Mouse (Mus musculus): Measurements from ENCODE around the gene Prss56. TPM values are rescaled to one million over a fixed set of nuclear protein-coding genes. Genes with fewer than 3 reads are reported as not detected.

The Prss56 gene
- polyA plus RNA-seq, 1 experiment = not detected

DNA sequence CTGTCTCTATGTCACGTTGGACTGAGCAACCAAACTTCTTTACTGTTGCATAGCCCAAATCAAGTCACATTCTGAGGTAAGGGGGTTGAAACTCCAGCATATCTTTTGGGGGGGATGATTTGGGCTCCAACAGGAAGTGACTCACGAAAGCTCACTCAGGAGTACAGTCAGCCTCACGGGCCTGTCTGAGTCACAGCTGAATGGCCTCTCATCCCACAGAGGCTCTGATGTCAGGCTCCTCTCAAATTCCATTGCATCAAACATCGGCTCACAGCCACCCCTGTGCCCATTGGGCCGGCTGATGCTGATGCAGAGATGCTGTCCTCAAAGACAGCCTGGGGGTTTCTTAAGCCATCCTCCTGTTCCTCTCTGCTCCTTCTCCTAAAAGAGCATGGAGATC is 2.2 kb upstream of the Prss56 start:
- no peak for TF ChIP-seq FLI1 (IDR thresholded peaks at IDR 0.05; ENCODE audit: low read length)
- no peak for TF ChIP-seq GATA1 (IDR thresholded peaks at IDR 0.05; ENCODE audit: borderline replicate concordance, low read length)
- Histone ChIP-seq H3K4me1 (peaks cover 28% of the 10 kb centered on the region), H3K9me3 (no peaks in the 10 kb centered on the region), H3K4me3 (replicated peaks) (no peak overlapping the region), H3K27me3 (replicated peaks) (peaks cover 88% of the 10 kb centered on the region), H3K36me3 (replicated peaks; ENCODE audit: low read length) (no peaks in the 10 kb centered on the region)

DNA sequence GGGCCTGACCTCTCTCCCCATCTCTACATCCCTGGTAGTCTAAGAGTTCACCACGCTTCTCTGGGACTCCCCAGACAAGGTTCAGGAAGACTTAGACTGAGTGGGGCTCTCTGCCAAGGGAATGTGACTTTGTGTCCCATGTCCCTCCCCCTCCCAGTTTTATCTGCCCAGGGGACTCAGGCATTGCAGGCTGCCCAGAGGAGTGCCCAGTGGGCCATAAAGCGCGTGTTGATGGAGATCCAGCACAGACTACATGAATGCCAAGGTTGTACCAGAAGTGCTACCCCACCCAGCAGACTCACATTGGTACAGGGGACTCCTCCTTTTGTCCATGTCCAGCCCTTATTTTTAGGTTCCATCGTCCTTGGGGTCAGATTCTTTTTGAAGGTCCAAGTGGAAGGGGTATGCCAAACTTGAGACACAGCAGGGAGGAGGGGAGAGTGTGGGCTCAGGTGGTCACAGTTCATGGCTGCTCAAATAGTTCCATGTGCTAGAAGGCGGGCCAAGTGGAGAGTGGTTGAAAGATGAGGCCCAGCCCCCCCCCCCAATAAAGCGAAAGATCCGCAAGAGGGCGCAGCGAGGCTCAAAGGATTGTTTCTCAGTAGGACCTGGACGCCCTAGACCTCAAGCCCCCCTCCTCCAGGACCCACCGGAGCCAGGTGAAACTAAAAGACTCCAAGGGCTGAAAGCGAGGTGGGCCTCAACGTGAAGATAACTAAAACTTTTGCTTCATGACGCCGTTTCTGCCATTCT is 1.1 kb downstream of the Prss56 start:
- H3K4me3 ChIP-seq (replicated peaks) = peak overlapping the region; percentile 56

DNA sequence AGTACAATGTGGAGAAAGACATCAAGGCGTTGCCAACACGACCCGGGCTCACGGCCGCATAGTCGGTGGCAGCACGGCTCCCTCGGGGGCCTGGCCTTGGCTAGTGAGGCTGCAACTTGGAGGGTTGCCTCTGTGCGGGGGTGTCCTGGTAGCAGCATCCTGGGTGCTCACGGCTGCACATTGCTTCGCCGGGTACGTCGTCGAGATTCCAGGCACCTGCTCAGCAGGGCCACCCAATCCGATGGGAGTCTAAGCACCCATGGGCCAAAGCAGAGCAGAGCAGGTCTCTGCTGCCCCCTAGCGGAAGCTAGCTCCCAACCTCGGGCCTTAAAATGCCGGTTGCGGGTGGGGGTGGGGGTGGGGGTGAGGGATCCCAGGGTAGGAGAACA is 1.6 kb downstream of the Prss56 start:
- no peaks in the 10 kb centered on the region for H3K9me3 ChIP-seq
- TF ChIP-seq FLI1 (IDR thresholded peaks at IDR 0.05; ENCODE audit: low read length) = no peak
- TF ChIP-seq GATA1 (IDR thresholded peaks at IDR 0.05; ENCODE audit: borderline replicate concordance, low read length) = no peak
- peaks cover 95% of the 10 kb centered on the region for H3K27me3 ChIP-seq (replicated peaks)
- H3K4me3 ChIP-seq (replicated peaks) = peak overlapping the region; percentile 56
- H3K4me1 ChIP-seq = peaks cover 40% of the 10 kb centered on the region
- H3K36me3 ChIP-seq (replicated peaks; ENCODE audit: low read length) = no peaks in the 10 kb centered on the region

More for the DNA sequence above, 1.1 kb downstream of the Prss56 start:
- H3K36me3 ChIP-seq (replicated peaks; ENCODE audit: low read length) = no peaks in the 10 kb centered on the region
- peaks cover 40% of the 10 kb centered on the region for H3K4me1 ChIP-seq
- no peak for TF ChIP-seq GATA1 (IDR thresholded peaks at IDR 0.05; ENCODE audit: borderline replicate concordance, low read length)
- no peak for TF ChIP-seq FLI1 (IDR thresholded peaks at IDR 0.05; ENCODE audit: low read length)
- H3K9me3 ChIP-seq = no peaks in the 10 kb centered on the region
- peaks cover 94% of the 10 kb centered on the region for H3K27me3 ChIP-seq (replicated peaks)

DNA sequence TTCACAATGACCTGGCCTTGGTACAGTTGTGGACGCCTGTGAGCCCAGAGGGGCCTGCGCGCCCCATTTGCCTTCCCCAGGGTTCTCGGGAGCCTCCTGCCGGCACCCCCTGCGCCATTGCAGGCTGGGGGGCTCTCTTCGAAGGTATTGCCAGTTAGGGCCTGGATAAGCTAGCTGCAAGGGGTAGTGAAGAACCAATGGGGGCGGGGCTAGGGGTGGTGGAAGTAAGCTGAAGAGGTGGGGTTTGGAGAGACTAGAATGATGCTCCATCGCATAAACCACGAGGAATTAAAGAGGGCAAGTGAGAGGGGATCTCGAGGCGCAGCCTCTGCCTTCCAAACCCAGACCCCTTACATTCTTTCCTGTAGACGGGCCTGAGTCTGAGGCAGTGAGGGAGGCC is 2.4 kb downstream of the Prss56 start:
- peaks cover 95% of the 10 kb centered on the region for H3K27me3 ChIP-seq (replicated peaks)

DNA sequence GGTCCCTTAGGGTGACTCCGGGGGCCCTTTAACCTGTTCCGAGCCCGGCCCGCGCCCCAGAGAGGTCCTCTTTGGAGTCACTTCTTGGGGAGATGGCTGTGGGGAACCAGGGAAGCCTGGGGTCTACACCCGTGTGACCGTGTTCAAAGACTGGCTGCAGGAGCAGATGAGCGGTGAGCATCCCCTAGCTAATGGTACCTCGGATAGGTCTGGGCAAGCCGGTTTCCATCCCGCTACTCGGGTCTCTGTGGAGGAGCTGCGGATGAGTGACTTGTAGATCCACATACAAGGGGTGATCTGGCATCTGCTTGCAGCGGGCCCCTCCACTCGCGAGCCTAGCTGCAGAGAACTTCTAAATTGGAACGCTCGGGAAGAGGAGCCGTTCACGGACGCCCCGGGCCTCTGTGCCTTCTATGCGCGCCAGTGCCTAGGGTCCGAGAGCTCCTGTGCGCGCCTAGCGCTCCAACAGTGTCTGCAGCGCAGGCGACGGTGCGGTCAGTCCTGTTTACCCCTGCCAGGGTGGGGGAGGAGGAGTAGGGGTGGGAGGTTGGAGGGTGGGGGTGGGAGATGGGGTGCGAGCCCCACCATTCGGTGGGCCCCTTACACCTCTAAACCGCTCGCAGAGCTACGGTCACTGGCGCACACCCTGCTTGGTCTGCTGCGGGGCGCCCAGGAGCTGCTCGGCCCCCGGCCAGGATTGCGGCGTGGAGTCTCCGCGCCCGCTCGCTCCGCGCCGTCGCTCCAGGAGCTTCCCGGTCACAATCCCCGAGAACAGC is 3.3 kb downstream of the Prss56 start:
- no peaks in the 10 kb centered on the region for H3K36me3 ChIP-seq (replicated peaks; ENCODE audit: low read length)
- peaks cover 28% of the 10 kb centered on the region for H3K4me1 ChIP-seq
- peaks cover 95% of the 10 kb centered on the region for H3K27me3 ChIP-seq (replicated peaks)
- H3K4me3 ChIP-seq (replicated peaks) = peak overlapping the region; percentile 90
- TF ChIP-seq GATA1 (IDR thresholded peaks at IDR 0.05; ENCODE audit: borderline replicate concordance, low read length) (no peak), FLI1 (IDR thresholded peaks at IDR 0.05; ENCODE audit: low read length) (no peak)
- H3K9me3 ChIP-seq = no peaks in the 10 kb centered on the region

More for the DNA sequence above, 2.4 kb downstream of the Prss56 start:
- no peak overlapping the region for H3K4me3 ChIP-seq (replicated peaks)
- no peaks in the 10 kb centered on the region for H3K36me3 ChIP-seq (replicated peaks; ENCODE audit: low read length)
- no peaks in the 10 kb centered on the region for H3K9me3 ChIP-seq
- TF ChIP-seq FLI1 (IDR thresholded peaks at IDR 0.05; ENCODE audit: low read length) = no peak
- TF ChIP-seq GATA1 (IDR thresholded peaks at IDR 0.05; ENCODE audit: borderline replicate concordance, low read length) = no peak
- H3K4me1 ChIP-seq = peaks cover 36% of the 10 kb centered on the region

DNA sequence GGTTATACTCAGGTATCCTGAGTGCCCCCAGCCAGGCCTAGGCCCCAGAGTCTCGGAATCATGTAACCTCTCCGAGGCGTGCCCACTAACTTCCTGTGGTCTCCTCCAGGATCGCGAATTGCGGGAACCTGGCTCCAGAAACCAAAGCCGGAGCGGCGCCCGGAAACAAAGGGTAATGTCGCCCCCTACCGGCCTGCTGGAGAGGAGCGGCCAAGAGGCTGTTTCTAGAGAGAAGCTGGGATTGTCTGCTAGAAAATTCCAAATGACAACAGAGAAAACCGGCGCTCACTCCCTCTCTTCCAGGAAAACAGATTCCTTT is 3.9 kb downstream of the Prss56 start:
- no peaks in the 10 kb centered on the region for H3K9me3 ChIP-seq
- peaks cover 97% of the 10 kb centered on the region for H3K27me3 ChIP-seq (replicated peaks)
- TF ChIP-seq GATA1 (IDR thresholded peaks at IDR 0.05; ENCODE audit: borderline replicate concordance, low read length) (no peak), FLI1 (IDR thresholded peaks at IDR 0.05; ENCODE audit: low read length) (no peak)
- H3K4me1 ChIP-seq = peaks cover 27% of the 10 kb centered on the region
- peak overlapping the region; percentile 90 for H3K4me3 ChIP-seq (replicated peaks)
- H3K36me3 ChIP-seq (replicated peaks; ENCODE audit: low read length) = no peaks in the 10 kb centered on the region

DNA sequence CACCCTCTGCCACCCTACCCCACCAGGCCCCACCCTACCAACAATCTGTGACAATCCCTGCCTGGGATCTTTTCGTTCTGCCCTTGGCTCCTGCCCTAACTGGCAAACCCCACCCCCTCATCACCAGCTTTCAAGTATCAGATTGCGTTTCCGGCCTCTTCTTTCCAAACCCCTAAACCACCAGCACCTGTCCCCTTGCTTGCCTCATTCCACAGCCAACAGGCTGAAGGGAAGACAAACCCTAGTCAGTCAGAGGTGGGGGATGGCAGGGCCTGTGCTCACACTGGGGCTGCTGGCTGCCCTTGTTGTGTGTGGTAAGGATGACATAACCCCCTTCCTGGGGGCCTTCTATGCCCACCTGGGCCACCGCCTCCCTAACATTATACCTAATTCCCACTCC is 7.3 kb downstream of the Prss56 start, which contains the start of gene Chrnd:
Gene Chrnd (plus strand): TSS at position 179 of the 400 bp plus-strand sequence.
- TF ChIP-seq FLI1 (IDR thresholded peaks at IDR 0.05; ENCODE audit: low read length) (no peak), GATA1 (IDR thresholded peaks at IDR 0.05; ENCODE audit: borderline replicate concordance, low read length) (no peak)
- peaks cover 16% of the 10 kb centered on the region for H3K4me1 ChIP-seq
- H3K27me3 ChIP-seq (replicated peaks) = peaks cover 93% of the 10 kb centered on the region
- H3K9me3 ChIP-seq = no peaks in the 10 kb centered on the region
- no peak within 1 kb of the TSS for H3K4me3 ChIP-seq (replicated peaks)
- H3K36me3 ChIP-seq (replicated peaks; ENCODE audit: low read length) = no peaks in the 10 kb centered on the region

DNA sequence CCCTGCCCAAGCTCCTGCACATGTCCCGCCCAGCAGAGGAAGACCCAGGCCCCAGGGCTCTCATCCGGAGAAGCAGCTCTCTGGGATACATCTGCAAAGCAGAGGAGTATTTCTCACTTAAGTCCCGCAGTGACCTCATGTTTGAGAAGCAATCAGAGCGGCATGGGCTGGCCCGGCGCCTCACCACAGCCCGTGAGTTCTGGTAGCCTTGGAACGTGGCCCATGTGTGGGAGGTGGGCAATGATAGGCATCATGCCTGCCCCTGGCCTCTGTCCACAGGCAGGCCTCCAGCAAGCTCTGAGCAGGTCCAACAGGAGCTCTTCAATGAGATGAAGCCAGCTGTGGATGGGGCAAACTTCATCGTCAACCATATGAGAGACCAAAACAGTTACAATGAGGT is 14.2 kb downstream of the Prss56 start:
- TF ChIP-seq FLI1 (IDR thresholded peaks at IDR 0.05; ENCODE audit: low read length) (no peak), GATA1 (IDR thresholded peaks at IDR 0.05; ENCODE audit: borderline replicate concordance, low read length) (no peak)
- Histone ChIP-seq H3K27me3 (replicated peaks) (peaks cover 78% of the 10 kb centered on the region), H3K36me3 (replicated peaks; ENCODE audit: low read length) (no peaks in the 10 kb centered on the region), H3K9me3 (no peaks in the 10 kb centered on the region), H3K4me1 (no peaks in the 10 kb centered on the region), H3K4me3 (replicated peaks) (no peak overlapping the region)

DNA sequence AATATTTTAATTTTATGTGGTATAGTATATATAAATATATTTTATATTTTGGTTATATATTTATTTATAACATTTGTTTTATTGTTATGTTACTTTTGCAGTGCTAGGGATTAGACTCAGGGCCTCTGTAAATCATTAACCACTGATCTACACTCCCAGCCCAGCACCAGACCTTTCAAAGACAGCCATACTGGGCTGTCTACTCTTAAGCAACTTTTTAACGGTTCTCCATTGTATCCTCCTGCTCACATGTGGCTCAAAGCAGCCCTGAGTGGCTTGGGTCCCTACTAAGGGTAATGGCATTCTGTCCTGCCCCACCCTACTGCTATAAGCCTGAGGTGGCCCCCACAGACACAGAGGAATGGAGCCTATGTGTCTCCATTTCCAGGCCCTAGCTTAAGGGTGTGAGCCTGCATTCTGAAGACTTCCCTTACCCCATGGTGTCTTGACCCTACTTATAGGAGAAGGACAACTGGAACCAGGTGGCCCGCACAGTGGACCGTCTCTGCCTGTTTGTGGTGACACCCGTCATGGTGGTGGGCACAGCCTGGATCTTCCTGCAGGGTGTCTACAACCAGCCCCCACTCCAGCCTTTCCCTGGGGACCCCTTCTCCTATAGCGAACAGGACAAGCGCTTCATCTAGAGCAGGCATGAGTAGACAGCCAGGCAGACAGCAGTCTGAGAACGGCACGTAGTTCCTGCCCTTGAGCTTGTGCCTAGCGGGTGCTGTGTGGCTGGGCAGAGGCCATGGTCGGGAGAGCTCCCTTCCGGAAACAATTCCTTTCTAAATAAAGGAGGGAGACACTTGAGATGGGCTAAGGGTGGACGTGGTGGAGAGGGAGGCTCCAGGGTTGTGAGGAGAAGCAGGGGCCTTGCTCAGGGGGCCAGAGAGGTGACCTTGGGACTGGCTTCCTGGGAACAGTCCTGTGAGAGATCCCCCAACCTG is 15.3 kb downstream of the Prss56 start:
- H3K36me3 ChIP-seq (replicated peaks; ENCODE audit: low read length) = no peaks in the 10 kb centered on the region
- peaks cover 3% of the 10 kb centered on the region for H3K9me3 ChIP-seq
- H3K4me3 ChIP-seq (replicated peaks) = no peak overlapping the region
- peaks cover 73% of the 10 kb centered on the region for H3K27me3 ChIP-seq (replicated peaks)
- no peaks in the 10 kb centered on the region for H3K4me1 ChIP-seq
- TF ChIP-seq FLI1 (IDR thresholded peaks at IDR 0.05; ENCODE audit: low read length) (no peak), GATA1 (IDR thresholded peaks at IDR 0.05; ENCODE audit: borderline replicate concordance, low read length) (no peak)

All from megakaryocyte, embryonic 14.5 days (primary cell).